Mouse (Mus musculus): ENCODE results near the gene Zfp433. TPM values are rescaled to one million over a fixed set of nuclear protein-coding genes. Genes with fewer than 3 reads are reported as not detected.

Gene Zfp433
- polyA plus RNA-seq (2014; fragmentation: Illumina TruSeq; extraction: RNeasy Lipid Tissue Mini Kit (QIAGEN cat#74804); ENCODE audit: low read depth, low replicate concordance) = 19.9 TPM

DNA sequence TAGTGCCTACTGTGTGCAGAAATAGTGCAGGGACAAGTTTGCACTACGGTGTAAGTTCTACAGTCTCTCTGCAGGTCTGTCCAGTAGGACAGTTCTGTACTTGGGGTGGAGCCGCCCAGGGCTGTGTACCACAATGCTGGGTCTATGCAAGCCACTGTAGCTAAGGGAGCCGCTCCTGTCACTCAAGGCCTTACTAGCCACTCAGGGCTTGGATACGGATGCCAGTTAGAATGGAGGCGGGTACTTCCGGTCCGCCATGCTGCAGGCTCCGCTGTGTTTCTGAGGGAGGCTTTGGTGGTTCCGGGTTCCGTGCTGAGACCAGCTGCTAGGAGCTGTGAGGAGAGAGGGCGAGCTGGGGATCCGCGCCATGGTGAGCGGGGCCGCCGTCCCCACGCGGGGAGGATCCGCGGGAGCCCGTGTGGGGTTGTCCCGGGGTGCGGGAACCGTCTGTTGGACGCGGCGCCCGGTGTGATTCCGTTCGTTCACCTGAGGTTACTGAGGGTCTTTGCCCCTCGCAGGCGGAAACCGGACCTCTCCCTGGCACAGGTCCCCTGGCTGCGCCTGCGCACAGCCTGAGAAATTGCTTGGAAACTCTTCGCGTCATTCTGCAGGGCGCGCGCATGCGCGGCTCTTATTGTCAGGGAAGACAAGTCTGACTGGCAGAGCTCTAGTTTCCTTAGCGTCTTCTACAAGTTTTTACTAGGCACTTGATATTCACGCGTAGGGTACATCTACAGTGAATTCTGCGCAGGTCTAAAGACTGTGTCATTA lies at the start of gene Zfp433:
TSS of gene Zfp433 (plus strand) at position 295 of the 771 bp plus-strand sequence.

GRCm38 (mm10) chr10:81770506-81771403 lies 66.1 kb downstream of the Zfp433 start, which contains the start of gene Gm3055:
TSS of gene Gm3055 (minus strand) at chr10:81771161.

Other genes starting within 250 kb of the Zfp433 start
- 11.8 TPM for gene Nfic, start 249.2 kb upstream of the Zfp433 start, polyA plus RNA-seq (2014; fragmentation: Illumina TruSeq; extraction: RNeasy Lipid Tissue Mini Kit (QIAGEN cat#74804); ENCODE audit: low read depth, low replicate concordance)
- not detected for gene Celf5, start 222.1 kb upstream of the Zfp433 start, polyA plus RNA-seq (2014; fragmentation: Illumina TruSeq; extraction: RNeasy Lipid Tissue Mini Kit (QIAGEN cat#74804); ENCODE audit: low read depth, low replicate concordance)
- 0.53 TPM for gene Ncln, start 208.4 kb upstream of the Zfp433 start, polyA plus RNA-seq (2014; fragmentation: Illumina TruSeq; extraction: RNeasy Lipid Tissue Mini Kit (QIAGEN cat#74804); ENCODE audit: low read depth, low replicate concordance)
- not detected for gene S1pr4, start 204.7 kb upstream of the Zfp433 start, polyA plus RNA-seq (2014; fragmentation: Illumina TruSeq; extraction: RNeasy Lipid Tissue Mini Kit (QIAGEN cat#74804); ENCODE audit: low read depth, low replicate concordance)
- gene Gna15, start 180.6 kb upstream of the Zfp433 start, polyA plus RNA-seq (2014; fragmentation: Illumina TruSeq; extraction: RNeasy Lipid Tissue Mini Kit (QIAGEN cat#74804); ENCODE audit: low read depth, low replicate concordance) = not detected
- gene Gna11, start 159.6 kb upstream of the Zfp433 start, polyA plus RNA-seq (2014; fragmentation: Illumina TruSeq; extraction: RNeasy Lipid Tissue Mini Kit (QIAGEN cat#74804); ENCODE audit: low read depth, low replicate concordance) = 2.5 TPM
- gene Aes, start 145.3 kb upstream of the Zfp433 start, polyA plus RNA-seq (2014; fragmentation: Illumina TruSeq; extraction: RNeasy Lipid Tissue Mini Kit (QIAGEN cat#74804); ENCODE audit: low read depth, low replicate concordance) = 18.4 TPM
- gene Tle2, start 130.3 kb upstream of the Zfp433 start, polyA plus RNA-seq (2014; fragmentation: Illumina TruSeq; extraction: RNeasy Lipid Tissue Mini Kit (QIAGEN cat#74804); ENCODE audit: low read depth, low replicate concordance) = 6.3 TPM
- gene Tle6, start 103.8 kb upstream of the Zfp433 start, polyA plus RNA-seq (2014; fragmentation: Illumina TruSeq; extraction: RNeasy Lipid Tissue Mini Kit (QIAGEN cat#74804); ENCODE audit: low read depth, low replicate concordance) = 0.73 TPM
- gene BC025920, start 98.6 kb upstream of the Zfp433 start, polyA plus RNA-seq (2014; fragmentation: Illumina TruSeq; extraction: RNeasy Lipid Tissue Mini Kit (QIAGEN cat#74804); ENCODE audit: low read depth, low replicate concordance) = 2.3 TPM
- gene Sirt6, start 77.0 kb upstream of the Zfp433 start, polyA plus RNA-seq (2014; fragmentation: Illumina TruSeq; extraction: RNeasy Lipid Tissue Mini Kit (QIAGEN cat#74804); ENCODE audit: low read depth, low replicate concordance) = not detected
- gene Ankrd24, start 76.3 kb upstream of the Zfp433 start, polyA plus RNA-seq (2014; fragmentation: Illumina TruSeq; extraction: RNeasy Lipid Tissue Mini Kit (QIAGEN cat#74804); ENCODE audit: low read depth, low replicate concordance) = 2.0 TPM
- gene Gm10778, start 55.8 kb upstream of the Zfp433 start, polyA plus RNA-seq (2014; fragmentation: Illumina TruSeq; extraction: RNeasy Lipid Tissue Mini Kit (QIAGEN cat#74804); ENCODE audit: low read depth, low replicate concordance) = 13.7 TPM
- gene Gm3055, start 66.3 kb downstream of the Zfp433 start, polyA plus RNA-seq (2014; fragmentation: Illumina TruSeq; extraction: RNeasy Lipid Tissue Mini Kit (QIAGEN cat#74804); ENCODE audit: low read depth, low replicate concordance) = 13.5 TPM
- 4.2 TPM for gene Gm4767, start 107.4 kb downstream of the Zfp433 start, polyA plus RNA-seq (2014; fragmentation: Illumina TruSeq; extraction: RNeasy Lipid Tissue Mini Kit (QIAGEN cat#74804); ENCODE audit: low read depth, low replicate concordance)
- gene Gm32687, start 159.1 kb downstream of the Zfp433 start, polyA plus RNA-seq (2014; fragmentation: Illumina TruSeq; extraction: RNeasy Lipid Tissue Mini Kit (QIAGEN cat#74804); ENCODE audit: low read depth, low replicate concordance) = 9.0 TPM
- 4.0 TPM for gene Zfp781, start 225.7 kb downstream of the Zfp433 start, polyA plus RNA-seq (2014; fragmentation: Illumina TruSeq; extraction: RNeasy Lipid Tissue Mini Kit (QIAGEN cat#74804); ENCODE audit: low read depth, low replicate concordance)